Mouse (Mus musculus) ES-Bruce4 (cell line): Measurements from ENCODE around the gene Rpap1. TPM values are rescaled to one million over a fixed set of nuclear protein-coding genes. Genes with fewer than 3 reads are reported as not detected.

ENCODE experiments used
- H3K27ac ChIP-seq: 2 replicates; pipeline ENCODE4 v1.5.1; 2012; ENCODE audit warnings: low read length, inconsistent platforms; ENCODE audit not compliant: insufficient read depth
- H3K27me3 ChIP-seq: 2 replicates; pipeline ENCODE4 v1.6.1; 2012; ENCODE audit warnings: mild to moderate bottlenecking, low read length, inconsistent platforms; ENCODE audit not compliant: control insufficient read depth, poor library complexity, insufficient read depth, severe bottlenecking
- H3K36me3 ChIP-seq: 2 replicates; pipeline ENCODE4 v1.6.1; 2012; ENCODE audit warnings: inconsistent platforms, mild to moderate bottlenecking, low read length, moderate library complexity; ENCODE audit not compliant: control insufficient read depth, poor library complexity, insufficient read depth, severe bottlenecking
- H3K4me1 ChIP-seq: one replicate; pipeline ENCODE4 v1.8.1; 2011; ENCODE audit warnings: low read length; ENCODE audit not compliant: control insufficient read depth, insufficient read depth
- H3K4me3 ChIP-seq: 2 replicates; pipeline ENCODE4 v1.5.1; 2011; ENCODE audit warnings: low read depth, mild to moderate bottlenecking, low read length
- H3K9ac ChIP-seq: 2 replicates; pipeline ENCODE4 v1.6.1; 2012; ENCODE audit warnings: low read depth, mild to moderate bottlenecking, inconsistent platforms; ENCODE audit not compliant: poor library complexity, severe bottlenecking
- H3K9me3 ChIP-seq: replicated peaks from 2 replicates; pipeline ENCODE4 v1.6.1; 2012; ENCODE audit warnings: mild to moderate bottlenecking, low read length, inconsistent platforms; ENCODE audit not compliant: control insufficient read depth, poor library complexity, insufficient read depth, severe bottlenecking
- CTCF ChIP-seq: IDR thresholded peaks from one replicate; pipeline ENCODE4 v1.8.1; 2011; ENCODE audit warnings: low read depth, low read length
- EP300 ChIP-seq: IDR thresholded peaks from 2 replicates; pipeline ENCODE4 v1.6.1; 2011; ENCODE audit warnings: low read depth, low read length; ENCODE audit not compliant: insufficient read depth
- POLR2A ChIP-seq: IDR thresholded peaks from one replicate; pipeline ENCODE4 v1.8.1; 2011; ENCODE audit warnings: low read length; ENCODE audit not compliant: insufficient read depth
- polyA plus RNA-seq: library from polyadenylated mRNA; stranded (reverse); fragments of >200 nt; gene quantifications from 2 replicates; pipeline ENCODE4 v1.2.4, GENCODE M21; 2011; ENCODE audit warnings: low read depth; ENCODE audit not compliant: missing spikeins, insufficient read depth, insufficient read length

Gene Rpap1
- 42.6 and 43.3 TPM in 2 replicates for polyA plus RNA-seq

DNA sequence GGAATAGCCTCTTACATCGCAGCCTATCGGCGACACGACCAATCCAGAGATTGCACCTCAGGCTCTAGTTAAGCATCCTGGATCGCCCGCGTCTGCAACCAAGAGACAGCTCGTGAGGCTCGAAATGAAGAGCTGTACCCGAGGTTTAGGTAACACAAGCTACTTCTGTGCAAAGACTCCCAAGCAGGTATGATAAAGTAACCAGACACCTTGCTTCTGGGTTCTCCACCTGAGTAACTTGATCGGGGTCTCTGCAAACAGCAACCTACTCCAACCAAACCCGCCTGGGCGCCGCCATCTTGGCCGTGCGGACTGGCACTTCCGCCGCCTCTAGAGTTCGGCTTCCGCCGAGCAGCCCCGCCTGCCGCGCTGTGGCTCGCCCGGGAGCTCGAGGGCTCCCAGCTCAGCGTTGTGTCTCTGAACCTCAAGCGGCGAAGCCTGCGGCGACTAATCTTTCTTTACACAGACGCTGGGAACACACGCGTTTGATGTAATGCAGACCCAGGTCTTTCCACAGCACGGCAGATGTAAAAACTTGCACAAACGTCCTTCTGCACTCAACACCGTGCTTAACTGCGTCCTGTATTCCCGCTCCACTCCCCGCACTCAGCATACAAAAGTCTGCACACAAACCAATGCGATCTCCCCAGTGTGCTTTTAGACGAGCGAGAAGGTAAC lies at the start of gene Rpap1:
Rpap1 (minus strand) TSS at position 332 of the 678 bp plus-strand sequence.
- Histone ChIP-seq H3K9ac (peak within 1 kb of the TSS; percentile 54), H3K4me1 (no peaks in the 10 kb centered on the region), H3K27ac (peak within 1 kb of the TSS; percentile 74), H3K27me3 (no peaks in the 10 kb centered on the region), H3K36me3 (peaks cover 6% of the 10 kb centered on the region), H3K4me3 (peak within 1 kb of the TSS; percentile 98), H3K9me3 (no peaks in the 10 kb centered on the region)
- no peak for TF ChIP-seq CTCF
- TF ChIP-seq POLR2A, result peak; percentile 71
- TF ChIP-seq EP300, result no peak

- Histone ChIP-seq H3K4me1 (peaks cover 2% of the 10 kb centered on the region), H3K36me3 (no peaks in the 10 kb centered on the region), H3K27ac (no peak overlapping the region), H3K4me3 (no peak overlapping the region), H3K9ac (no peak overlapping the region), H3K27me3 (no peaks in the 10 kb centered on the region; the same call in 1 of the 2 replicates), H3K9me3 (no peaks in the 10 kb centered on the region)
- TF ChIP-seq CTCF (no peak), POLR2A (no peak), EP300 (no peak)
Observed at GRCm38 (mm10) chr2:119834231-119834630, 46.9 kb upstream of the Rpap1 start.

DNA sequence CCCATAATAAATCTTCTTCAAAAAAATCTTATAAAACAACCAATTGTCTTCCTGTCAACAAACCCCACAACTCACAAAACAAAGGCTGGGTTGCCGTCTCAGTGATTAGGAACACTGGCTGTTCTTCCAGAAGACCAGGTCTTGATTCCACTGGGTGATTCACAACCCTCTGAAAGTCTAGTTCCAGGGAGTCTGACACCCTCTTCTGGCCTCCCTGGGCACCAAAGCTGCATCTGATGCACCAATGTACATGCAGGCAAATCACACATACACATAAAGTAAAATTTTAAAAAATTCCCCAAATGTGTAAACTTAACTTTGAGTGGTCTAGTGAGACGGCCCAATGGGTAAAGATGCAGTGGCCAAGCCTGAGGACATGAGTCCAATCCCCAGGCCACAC lies 43.2 kb upstream of the Rpap1 start:
- H3K9ac ChIP-seq, result no peak overlapping the region
- no peaks in the 10 kb centered on the region for H3K27me3 ChIP-seq
- no peaks in the 10 kb centered on the region for H3K36me3 ChIP-seq
- H3K27ac ChIP-seq, result no peak overlapping the region
- H3K9me3 ChIP-seq, result no peaks in the 10 kb centered on the region
- no peak overlapping the region for H3K4me3 ChIP-seq
- TF ChIP-seq EP300 (no peak), POLR2A (no peak), CTCF (peak; percentile 6)
- peaks cover 2% of the 10 kb centered on the region for H3K4me1 ChIP-seq

GRCm38 (mm10) chr2:119821136-119821535 lies 33.8 kb upstream of the Rpap1 start:
- no peaks in the 10 kb centered on the region for H3K27me3 ChIP-seq
- no peaks in the 10 kb centered on the region for H3K36me3 ChIP-seq
- H3K9me3 ChIP-seq, result no peaks in the 10 kb centered on the region
- no peak overlapping the region for H3K27ac ChIP-seq
- no peak overlapping the region for H3K9ac ChIP-seq
- TF ChIP-seq POLR2A (no peak), CTCF (no peak), EP300 (no peak)
- no peak overlapping the region for H3K4me3 ChIP-seq
- H3K4me1 ChIP-seq, result peaks cover 7% of the 10 kb centered on the region

DNA sequence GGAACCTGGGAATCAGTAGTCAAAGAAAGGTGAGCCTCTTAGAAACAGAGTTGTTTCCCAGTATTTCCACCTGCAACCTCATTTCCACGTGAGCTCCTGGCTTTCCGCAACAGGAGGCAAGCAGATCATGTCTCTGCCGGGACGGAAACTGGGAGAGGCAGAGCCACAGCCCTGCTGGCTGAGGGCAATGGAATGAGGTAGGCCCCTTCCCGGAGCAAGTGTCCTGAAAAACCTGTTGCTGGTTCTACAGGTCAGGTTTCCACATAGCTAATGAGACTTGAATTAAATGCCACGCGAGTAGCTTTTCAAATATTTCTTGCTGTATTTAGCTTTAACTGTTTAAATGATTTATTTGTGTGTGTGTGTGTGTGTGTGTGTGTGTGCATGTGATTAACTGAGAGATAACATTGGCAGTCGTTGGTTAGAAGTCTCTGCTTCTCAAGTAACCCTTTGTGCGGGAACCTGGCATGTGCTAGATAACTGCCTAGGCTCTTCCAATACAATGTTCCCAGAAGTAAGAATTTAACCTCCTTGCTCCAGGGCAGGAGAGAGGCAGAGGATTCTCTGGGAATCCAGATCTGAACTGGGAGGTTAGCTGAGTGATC lies 31.4 kb upstream of the Rpap1 start:
- Histone ChIP-seq H3K9ac (no peak overlapping the region), H3K9me3 (no peaks in the 10 kb centered on the region), H3K27me3 (no peaks in the 10 kb centered on the region), H3K36me3 (no peaks in the 10 kb centered on the region), H3K27ac (peak overlapping the region; percentile 37), H3K4me3 (no peak overlapping the region), H3K4me1 (peaks cover 7% of the 10 kb centered on the region)
- TF ChIP-seq CTCF (no peak), POLR2A (no peak), EP300 (no peak)

- Histone ChIP-seq H3K9me3 (no peaks in the 10 kb centered on the region), H3K4me1 (peaks cover 7% of the 10 kb centered on the region), H3K36me3 (no peaks in the 10 kb centered on the region), H3K27ac (no peak overlapping the region), H3K9ac (no peak overlapping the region), H3K27me3 (no peaks in the 10 kb centered on the region), H3K4me3 (no peak overlapping the region)
- TF ChIP-seq POLR2A, result no peak
- TF ChIP-seq CTCF, result no peak
- no peak for TF ChIP-seq EP300
Observed at GRCm38 (mm10) chr2:119817047-119817446, 29.7 kb upstream of the Rpap1 start.
